8 mouse cellular contexts compared by ENCODE assay signal in the genomic region with DNA sequence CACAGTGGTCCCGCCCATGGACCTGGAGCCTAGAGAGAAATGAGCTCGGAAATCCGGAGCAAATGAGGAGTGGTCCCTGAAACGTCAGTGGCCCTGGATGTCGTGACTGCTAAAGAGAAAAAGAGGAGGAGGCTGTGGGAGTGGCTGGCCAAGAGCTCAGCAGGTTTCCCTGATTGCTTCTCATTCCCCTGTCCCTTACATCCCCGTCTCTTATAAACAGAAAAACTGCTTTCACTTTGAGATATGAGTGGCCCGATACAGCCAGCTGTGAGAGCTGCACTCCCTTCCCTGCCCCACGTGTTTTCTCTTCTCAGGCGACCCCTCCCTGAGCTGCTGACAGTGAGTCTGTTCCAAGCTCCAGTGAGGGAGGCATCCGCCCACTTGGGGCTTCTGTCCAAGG. TPM values are rescaled to one million over a fixed set of nuclear protein-coding genes. Genes with fewer than 3 reads are reported as not detected.
DNase-seq lines count a peak whose midpoint lies in the region; ATAC-seq and TF ChIP-seq lines count a peak whose summit lies in the region.
"Not testable (repeated sequence)": the region's sequence is repeated elsewhere in the genome, so short reads cannot be mapped to it uniquely, and the experiment has no call there.

No protein-coding gene starts in this region.

- not testable (repeated sequence) for TF ChIP-seq POLR2A in liver, adult 2 months (IDR thresholded peaks at IDR 0.05; ENCODE audit: extremely low read depth, insufficient read depth, low read length)

- not testable (repeated sequence) for H3K9ac ChIP-seq in embryonic facial prominence, embryonic 13.5 days; heart, embryonic 13.5 days; lung, embryonic 15.5 days
- peak overlapping the region; percentile 47; the same call in 1 of the 2 replicates for H3K9ac ChIP-seq in liver, adult 2 months (ENCODE audit: low read depth, low read length)

- TF ChIP-seq CTCF in liver, adult 2 months (IDR thresholded peaks at IDR 0.05; ENCODE audit: low read depth, low read length) = not testable (repeated sequence)

- H3K4me2 ChIP-seq in embryonic facial prominence, embryonic 13.5 days = peak overlapping the region; percentile 32; the same call in 1 of the 2 replicates
- H3K4me2 ChIP-seq in heart, embryonic 13.5 days = peak overlapping the region; percentile 58
- peak overlapping the region; percentile 42 for H3K4me2 ChIP-seq in lung, embryonic 15.5 days

- H3K36me3 ChIP-seq in embryonic facial prominence, embryonic 13.5 days; heart, embryonic 13.5 days; liver, adult 2 months (ENCODE audit: control insufficient read depth, insufficient read depth, low read length); lung, embryonic 15.5 days: not testable (repeated sequence)

- not testable (repeated sequence) for H3K79me2 ChIP-seq in liver, adult 2 months (ENCODE audit: control insufficient read depth, insufficient read depth, low read length)

- H3K27me3 ChIP-seq in embryonic facial prominence, embryonic 13.5 days; heart, embryonic 13.5 days (replicated peaks); liver, adult 2 months (ENCODE audit: control insufficient read depth, insufficient read depth, low read length); lung, embryonic 15.5 days: not testable (repeated sequence)

- DNase-seq in kidney, adult 11 months = peak; percentile 27
- DNase-seq in liver, adult 2 months (ENCODE audit: extremely low read depth, low read depth, low spot score) = not testable (repeated sequence)
- DNase-seq in natural killer cell, adult 2 months (ENCODE audit: low spot score in 2 of 2) = peak; percentile 57 to 65
- peak; percentile 20 to 45 for DNase-seq in thymus, postnatal 36 days

- peak; percentile 18 for ATAC-seq in CD4-positive, CD25-positive, alpha-beta regulatory T cell, adult 4 months
- ATAC-seq in embryonic facial prominence, embryonic 13.5 days (ENCODE audit: insufficient number of reproducible peaks, insufficient read depth, low FRiP score, low TSS enrichment, low read depth); heart, embryonic 13.5 days (ENCODE audit: extremely low read depth, insufficient number of reproducible peaks, low FRiP score, low TSS enrichment); lung, embryonic 15.5 days (ENCODE audit: borderline replicate concordance, extremely low read depth, low FRiP score, low TSS enrichment): not testable (repeated sequence)

- H3K9me3 ChIP-seq in embryonic facial prominence, embryonic 13.5 days; heart, embryonic 13.5 days; lung, embryonic 15.5 days: not testable (repeated sequence)

- peaks cover 13% of the 10 kb centered on the region for H3K4me1 ChIP-seq in embryonic facial prominence, embryonic 13.5 days
- H3K4me1 ChIP-seq in heart, embryonic 13.5 days = peaks cover 14% of the 10 kb centered on the region
- H3K4me1 ChIP-seq in liver, adult 2 months (ENCODE audit: control insufficient read depth, insufficient read depth, low read length) = not testable (repeated sequence)
- H3K4me1 ChIP-seq in lung, embryonic 15.5 days = peaks cover 18% of the 10 kb centered on the region

- H3K27ac ChIP-seq in embryonic facial prominence, embryonic 13.5 days; heart, embryonic 13.5 days (replicated peaks); liver, adult 2 months (replicated peaks; ENCODE audit: insufficient read depth, low read depth, low read length); lung, embryonic 15.5 days: not testable (repeated sequence)

- not testable (repeated sequence) for H3K4me3 ChIP-seq in embryonic facial prominence, embryonic 13.5 days
- H3K4me3 ChIP-seq in heart, embryonic 13.5 days = peak overlapping the region; percentile 34; the same call in 1 of the 2 replicates
- peak overlapping the region; percentile 38; the same call in 1 of the 2 replicates for H3K4me3 ChIP-seq in liver, adult 2 months (ENCODE audit: insufficient read depth, low read depth, low read length)
- peak overlapping the region; percentile 24 for H3K4me3 ChIP-seq in lung, embryonic 15.5 days

- WGBS in embryonic facial prominence, embryonic 13.5 days = 9% methylated on average over 10 of the region's 10 CpGs
- WGBS in heart, embryonic 13.5 days = 7% methylated on average over 10 of the region's 10 CpGs
- WGBS in liver, adult 2 months = 2% methylated on average over 10 of the region's 10 CpGs
- 7% methylated on average over 10 of the region's 10 CpGs for WGBS in lung, embryonic 15.5 days

RNA-seq across cellular contexts. Expression of a gene that starts 14.1 kb away (rescaled TPM):
- 10 to 100 TPM; 44.8 to 46.9 TPM for polyA plus RNA-seq in CD4-positive, CD25-positive, alpha-beta regulatory T cell, adult 4 months (2017; shearing (Covaris generic))
- 9.5 and 10.5 TPM in 2 replicates for polyA plus RNA-seq in embryonic facial prominence, embryonic 13.5 days (2015; fragmentation: Nextera tagmentation; extraction: Ambion mirVana)
- polyA plus RNA-seq in heart, embryonic 13.5 days (2015; fragmentation: Nextera tagmentation; extraction: Ambion mirVana) = 5.7 and 6.2 TPM in 2 replicates
- 3.8 and 4.3 TPM in 2 replicates for total RNA-seq in liver, adult 2 months (2014; rRNA removed)
- 0.95 and 1.2 TPM in 2 replicates for polyA plus RNA-seq in liver, adult 2 months (2012; rRNA removed)
- polyA plus RNA-seq in lung, embryonic 15.5 days (2015; fragmentation: Nextera tagmentation; extraction: Ambion mirVana) = 10.7 and 11.8 TPM in 2 replicates

RNA-seq across cellular contexts. Expression of a gene that starts 24.6 kb away (rescaled TPM):
- 10 to 100 TPM; 41.9 to 43.0 TPM for polyA plus RNA-seq in CD4-positive, CD25-positive, alpha-beta regulatory T cell, adult 4 months (2017; shearing (Covaris generic))
- polyA plus RNA-seq in embryonic facial prominence, embryonic 13.5 days (2015; fragmentation: Nextera tagmentation; extraction: Ambion mirVana) = 15.0 and 16.3 TPM in 2 replicates
- 10.1 and 10.5 TPM in 2 replicates for polyA plus RNA-seq in heart, embryonic 13.5 days (2015; fragmentation: Nextera tagmentation; extraction: Ambion mirVana)
- total RNA-seq in liver, adult 2 months (2014; rRNA removed) = 3.8 and 4.4 TPM in 2 replicates
- 0.28 and 0.50 TPM in 2 replicates for polyA plus RNA-seq in liver, adult 2 months (2012; rRNA removed)
- polyA plus RNA-seq in lung, embryonic 15.5 days (2015; fragmentation: Nextera tagmentation; extraction: Ambion mirVana) = 15.3 and 15.8 TPM in 2 replicates

RNA-seq across cellular contexts. Expression of a gene that starts 51.7 kb away (rescaled TPM):
- polyA plus RNA-seq in CD4-positive, CD25-positive, alpha-beta regulatory T cell, adult 4 months (2017; shearing (Covaris generic)) = 10 to 100 TPM; 11.7 to 13.0 TPM
- 3.4 TPM in 2 replicates for polyA plus RNA-seq in embryonic facial prominence, embryonic 13.5 days (2015; fragmentation: Nextera tagmentation; extraction: Ambion mirVana)
- 3.1 and 3.4 TPM in 2 replicates for polyA plus RNA-seq in heart, embryonic 13.5 days (2015; fragmentation: Nextera tagmentation; extraction: Ambion mirVana)
- total RNA-seq in liver, adult 2 months (2014; rRNA removed) = 2.1 and 2.8 TPM in 2 replicates
- polyA plus RNA-seq in liver, adult 2 months (2012; rRNA removed) = 0.29 and 0.66 TPM in 2 replicates
- polyA plus RNA-seq in lung, embryonic 15.5 days (2015; fragmentation: Nextera tagmentation; extraction: Ambion mirVana) = 6.3 and 7.0 TPM in 2 replicates
